Mouse (Mus musculus): ENCODE results near the gene Ccr4. TPM values are rescaled to one million over a fixed set of nuclear protein-coding genes. Genes with fewer than 3 reads are reported as not detected.

The Ccr4 gene
- polyA plus RNA-seq, 1 experiment from 2014 or later, result not detected

- Histone ChIP-seq H3K9ac (ENCODE audit: low read depth, low read length) (no peak overlapping the region), H3K4me3 (ENCODE audit: low read depth, low read length) (no peak overlapping the region), H3K4me2 (no peak overlapping the region), H3K36me3 (ENCODE audit: control insufficient read depth, insufficient read depth, low read length) (peaks cover 2% of the 10 kb centered on the region), H3K27me3 (replicated peaks; ENCODE audit: control insufficient read depth, insufficient read depth, low read length) (no peaks in the 10 kb centered on the region), H3K4me1 (replicated peaks; ENCODE audit: control insufficient read depth, insufficient read depth, low read length) (no peaks in the 10 kb centered on the region; the same call in 1 of the 2 replicates), H3K9me3 (ENCODE audit: control insufficient read depth, low read length) (no peaks in the 10 kb centered on the region; the same call in 1 of the 2 replicates), H3K27ac (ENCODE audit: low read depth, low read length) (no peak overlapping the region)
- WGBS, result 77% methylated on average over 9 of the region's 9 CpGs
- DNase-seq (ENCODE audit: low spot score) (no peak), ATAC-seq (replicated peaks; ENCODE audit: low FRiP score) (no peak)
Observed at GRCm38 (mm10) chr9:114518812-114519477, 14.2 kb upstream of the Ccr4 start.

GRCm38 (mm10) chr9:114517924-114518497 lies 13.3 kb upstream of the Ccr4 start:
- no peak for DNase-seq (ENCODE audit: low spot score)
- no peak overlapping the region for H3K9ac ChIP-seq (ENCODE audit: low read depth, low read length)
- 77% methylated on average over 13 of the region's 13 CpGs for WGBS
- H3K36me3 ChIP-seq (ENCODE audit: control insufficient read depth, insufficient read depth, low read length), result peaks cover 11% of the 10 kb centered on the region
- no peak overlapping the region for H3K27ac ChIP-seq (ENCODE audit: low read depth, low read length)
- H3K27me3 ChIP-seq (replicated peaks; ENCODE audit: control insufficient read depth, insufficient read depth, low read length), result no peaks in the 10 kb centered on the region
- no peak for ATAC-seq (replicated peaks; ENCODE audit: low FRiP score)
- no peak overlapping the region for H3K4me3 ChIP-seq (ENCODE audit: low read depth, low read length)
- no peaks in the 10 kb centered on the region; the same call in 1 of the 2 replicates for H3K4me1 ChIP-seq (replicated peaks; ENCODE audit: control insufficient read depth, insufficient read depth, low read length)
- no peak overlapping the region for H3K4me2 ChIP-seq
- peaks cover 8% of the 10 kb centered on the region for H3K9me3 ChIP-seq (ENCODE audit: control insufficient read depth, low read length)

DNA sequence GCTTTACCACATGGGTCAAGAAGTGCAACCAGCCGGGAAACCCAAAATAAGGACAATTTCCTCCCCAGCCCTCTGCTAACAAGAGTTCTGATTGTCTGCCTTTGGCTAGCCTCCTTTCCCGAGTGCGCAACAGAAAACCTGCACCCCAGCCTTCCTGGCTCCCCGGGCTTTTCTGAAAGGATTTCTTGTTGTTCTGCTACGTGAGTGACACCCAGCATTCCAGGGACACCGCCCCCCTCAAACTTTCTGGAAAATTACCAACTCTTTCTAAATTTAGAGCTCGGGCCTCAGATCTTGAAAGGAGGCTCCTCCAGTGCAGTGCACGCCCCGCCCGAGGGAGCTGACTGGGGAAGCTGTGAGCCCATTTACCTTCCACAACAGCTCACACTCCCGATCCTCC lies 10.6 kb upstream of the Ccr4 start, which contains the start of gene C130032M10Rik:
Gene C130032M10Rik (plus strand): TSS at position 334 of the 400 bp plus-strand sequence.
- no peak for DNase-seq (ENCODE audit: low spot score)
- H3K9ac ChIP-seq (ENCODE audit: low read depth, low read length), result no peak within 1 kb of the TSS
- no peaks in the 10 kb centered on the region for H3K27me3 ChIP-seq (replicated peaks; ENCODE audit: control insufficient read depth, insufficient read depth, low read length)
- H3K9me3 ChIP-seq (ENCODE audit: control insufficient read depth, low read length), result peaks cover 14% of the 10 kb centered on the region
- H3K36me3 ChIP-seq (ENCODE audit: control insufficient read depth, insufficient read depth, low read length), result peaks cover 17% of the 10 kb centered on the region
- no peak within 1 kb of the TSS for H3K4me3 ChIP-seq (ENCODE audit: low read depth, low read length)
- no peak within 1 kb of the TSS for H3K27ac ChIP-seq (ENCODE audit: low read depth, low read length)
- H3K4me1 ChIP-seq (replicated peaks; ENCODE audit: control insufficient read depth, insufficient read depth, low read length), result no peaks in the 10 kb centered on the region; the same call in 1 of the 2 replicates
- H3K4me2 ChIP-seq, result no peak within 1 kb of the TSS
- ATAC-seq (replicated peaks; ENCODE audit: low FRiP score), result no peak
- 87% methylated on average over 11 of the region's 11 CpGs for WGBS

DNA sequence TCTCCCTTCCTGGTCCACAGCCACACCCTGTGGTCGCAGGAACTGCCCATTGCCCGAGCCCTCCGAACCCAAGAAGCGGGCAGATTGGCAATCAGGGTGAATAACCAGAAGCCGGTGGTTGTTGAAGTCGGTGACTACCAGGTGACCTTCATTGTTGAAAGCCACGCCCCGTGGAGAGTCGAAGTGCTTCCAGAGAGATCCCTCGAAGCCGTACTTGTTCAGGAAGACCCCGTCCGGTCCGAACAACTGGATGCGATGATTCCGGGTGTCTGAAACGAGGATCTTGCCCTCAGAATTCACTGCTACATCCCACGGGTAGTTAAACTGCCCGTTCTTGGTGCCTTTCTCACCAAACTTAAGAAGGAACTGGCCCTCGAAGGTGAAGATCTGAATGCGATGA lies 8.1 kb upstream of the Ccr4 start:
- Histone ChIP-seq H3K27me3 (replicated peaks; ENCODE audit: control insufficient read depth, insufficient read depth, low read length) (no peaks in the 10 kb centered on the region), H3K4me2 (no peak overlapping the region), H3K4me1 (replicated peaks; ENCODE audit: control insufficient read depth, insufficient read depth, low read length) (no peaks in the 10 kb centered on the region), H3K36me3 (ENCODE audit: control insufficient read depth, insufficient read depth, low read length) (peaks cover 17% of the 10 kb centered on the region), H3K27ac (ENCODE audit: low read depth, low read length) (no peak overlapping the region), H3K4me3 (ENCODE audit: low read depth, low read length) (no peak overlapping the region), H3K9ac (ENCODE audit: low read depth, low read length) (no peak overlapping the region), H3K9me3 (ENCODE audit: control insufficient read depth, low read length) (peaks cover 14% of the 10 kb centered on the region)
- DNase-seq (ENCODE audit: low spot score), result no peak
- ATAC-seq (replicated peaks; ENCODE audit: low FRiP score), result no peak
- WGBS, result 94% methylated on average over 21 of the region's 21 CpGs

DNA sequence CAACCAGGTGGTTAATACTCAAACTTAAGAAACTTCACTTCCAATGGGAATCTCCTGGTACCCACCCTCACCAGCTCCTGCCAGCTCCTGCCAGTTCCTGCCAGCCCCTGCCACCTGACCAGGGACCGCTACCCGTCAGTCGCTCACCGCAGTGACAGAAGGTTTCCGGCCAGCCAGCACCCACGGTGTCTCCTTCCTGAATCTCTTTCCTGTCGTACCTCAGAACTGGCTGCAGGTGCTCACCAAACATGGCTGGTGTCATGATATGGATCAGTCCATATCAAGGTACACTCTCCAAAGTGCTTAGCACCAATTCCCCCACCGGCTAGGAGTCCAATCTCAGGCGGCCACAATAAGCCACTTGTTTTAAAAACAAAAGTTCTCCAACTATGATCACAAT lies 5.1 kb upstream of the Ccr4 start:
- ATAC-seq (replicated peaks; ENCODE audit: low FRiP score) (no peak), DNase-seq (ENCODE audit: low spot score) (no peak)
- H3K36me3 ChIP-seq (ENCODE audit: control insufficient read depth, insufficient read depth, low read length), result peaks cover 17% of the 10 kb centered on the region
- no peak overlapping the region for H3K27ac ChIP-seq (ENCODE audit: low read depth, low read length)
- WGBS, result 83% methylated on average over 9 of the region's 9 CpGs
- no peak overlapping the region for H3K9ac ChIP-seq (ENCODE audit: low read depth, low read length)
- H3K9me3 ChIP-seq (ENCODE audit: control insufficient read depth, low read length), result peaks cover 14% of the 10 kb centered on the region
- no peaks in the 10 kb centered on the region for H3K27me3 ChIP-seq (replicated peaks; ENCODE audit: control insufficient read depth, insufficient read depth, low read length)
- no peak overlapping the region for H3K4me2 ChIP-seq
- no peak overlapping the region for H3K4me3 ChIP-seq (ENCODE audit: low read depth, low read length)
- H3K4me1 ChIP-seq (replicated peaks; ENCODE audit: control insufficient read depth, insufficient read depth, low read length), result no peaks in the 10 kb centered on the region

- Histone ChIP-seq H3K4me1 (replicated peaks; ENCODE audit: control insufficient read depth, insufficient read depth, low read length) (peaks cover 9% of the 10 kb centered on the region), H3K4me3 (ENCODE audit: low read depth, low read length) (no peak overlapping the region), H3K9me3 (ENCODE audit: control insufficient read depth, low read length) (peaks cover under 1% of the 10 kb centered on the region; the same call in 1 of the 2 replicates), H3K27ac (ENCODE audit: low read depth, low read length) (no peak overlapping the region), H3K9ac (ENCODE audit: low read depth, low read length) (no peak overlapping the region), H3K4me2 (no peak overlapping the region), H3K27me3 (replicated peaks; ENCODE audit: control insufficient read depth, insufficient read depth, low read length) (no peaks in the 10 kb centered on the region), H3K36me3 (ENCODE audit: control insufficient read depth, insufficient read depth, low read length) (no peaks in the 10 kb centered on the region; the same call in 1 of the 2 replicates)
- DNase-seq (ENCODE audit: low spot score), result no peak
- WGBS, result 88% methylated on average over 9 of the region's 9 CpGs
- no peak for ATAC-seq (replicated peaks; ENCODE audit: low FRiP score)
Observed at GRCm38 (mm10) chr9:114507421-114507820, 2.7 kb upstream of the Ccr4 start.

DNA sequence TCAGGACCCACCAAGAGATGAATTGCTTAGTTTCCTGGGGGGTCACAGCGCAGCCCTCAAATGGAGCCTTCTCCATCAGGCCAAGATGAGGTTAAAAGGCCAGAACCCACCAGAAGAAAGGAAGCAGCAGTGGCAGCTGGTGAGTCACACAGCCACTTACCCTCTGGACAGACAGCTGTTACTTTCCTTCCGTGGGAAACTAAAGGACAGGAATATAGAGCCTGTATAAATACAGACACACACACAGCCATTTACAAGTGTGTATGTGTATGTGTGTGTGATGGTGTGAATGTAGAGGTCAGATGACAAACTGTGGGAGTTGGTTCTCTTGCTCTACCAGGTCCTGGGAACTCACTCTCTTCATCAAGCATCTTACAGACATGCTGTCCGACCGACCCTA lies 1.8 kb upstream of the Ccr4 start:
- Histone ChIP-seq H3K36me3 (ENCODE audit: control insufficient read depth, insufficient read depth, low read length) (no peaks in the 10 kb centered on the region), H3K4me2 (no peak overlapping the region), H3K9me3 (ENCODE audit: control insufficient read depth, low read length) (no peaks in the 10 kb centered on the region), H3K27me3 (replicated peaks; ENCODE audit: control insufficient read depth, insufficient read depth, low read length) (no peaks in the 10 kb centered on the region), H3K4me1 (replicated peaks; ENCODE audit: control insufficient read depth, insufficient read depth, low read length) (peaks cover 12% of the 10 kb centered on the region), H3K9ac (ENCODE audit: low read depth, low read length) (no peak overlapping the region), H3K4me3 (ENCODE audit: low read depth, low read length) (no peak overlapping the region), H3K27ac (ENCODE audit: low read depth, low read length) (no peak overlapping the region)
- DNase-seq (ENCODE audit: low spot score), result no peak
- WGBS, result 78% methylated on average over 4 of the region's 4 CpGs
- no peak for ATAC-seq (replicated peaks; ENCODE audit: low FRiP score)

DNA sequence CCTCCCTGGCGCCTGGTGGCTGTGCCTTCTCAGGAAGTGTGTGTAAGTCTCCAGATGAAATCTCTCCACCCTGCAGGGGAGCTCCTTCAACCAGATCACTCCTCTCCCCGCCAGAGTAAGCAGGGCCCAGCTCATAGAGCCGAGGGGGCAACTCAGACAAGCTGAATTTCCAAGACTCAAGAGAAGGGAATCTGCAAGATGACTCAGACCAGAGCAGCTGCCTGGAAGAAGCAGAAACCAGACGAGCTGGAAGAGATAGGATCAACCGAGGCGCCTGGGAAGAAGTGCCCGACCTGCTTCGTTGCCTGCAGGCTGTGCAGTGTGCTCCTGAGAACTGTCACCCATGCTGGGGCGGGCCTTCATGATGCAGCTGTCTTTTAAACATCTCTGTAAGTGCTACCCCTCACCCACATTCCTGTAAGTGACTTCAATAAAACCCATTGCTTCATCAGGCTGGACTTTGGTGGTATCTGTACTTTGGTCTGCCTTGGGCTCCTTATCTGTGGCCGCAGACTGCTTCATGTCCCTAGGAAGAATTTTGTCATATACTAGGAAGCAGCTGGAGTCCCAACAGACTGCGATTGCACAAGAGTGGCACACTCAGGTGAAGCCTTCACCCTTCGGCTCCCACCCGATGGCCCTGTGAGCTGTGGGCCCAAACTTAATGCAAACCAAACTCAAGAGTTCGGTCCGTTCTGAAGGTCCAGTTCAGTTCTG lies 1.8 kb downstream of the Ccr4 start:
- Histone ChIP-seq H3K36me3 (ENCODE audit: control insufficient read depth, insufficient read depth, low read length) (no peaks in the 10 kb centered on the region), H3K27ac (ENCODE audit: low read depth, low read length) (no peak overlapping the region; the same call in 1 of the 2 replicates), H3K4me3 (ENCODE audit: low read depth, low read length) (no peak overlapping the region), H3K9me3 (ENCODE audit: control insufficient read depth, low read length) (no peaks in the 10 kb centered on the region), H3K27me3 (replicated peaks; ENCODE audit: control insufficient read depth, insufficient read depth, low read length) (no peaks in the 10 kb centered on the region), H3K4me2 (peak overlapping the region; percentile 43), H3K9ac (ENCODE audit: low read depth, low read length) (no peak overlapping the region), H3K4me1 (replicated peaks; ENCODE audit: control insufficient read depth, insufficient read depth, low read length) (peaks cover 17% of the 10 kb centered on the region)
- WGBS, result 25% methylated on average over 15 of the region's 15 CpGs
- ATAC-seq (replicated peaks; ENCODE audit: low FRiP score), result peak; percentile 52
- DNase-seq (ENCODE audit: low spot score), result no peak

Data from liver, embryonic 11.5 days (tissue).